Mouse (Mus musculus): Measurements from ENCODE around the gene Olfr149. TPM values are rescaled to one million over a fixed set of nuclear protein-coding genes. Genes with fewer than 3 reads are reported as not detected.

Gene Olfr149
- polyA plus RNA-seq, 1 experiment from 2014 or later = not detected

GRCm38 (mm10) chr9:39654756-39655396, 52.0 kb downstream of the Olfr149 start:
- 63% methylated on average over 6 of the region's 6 CpGs for WGBS
- no peak overlapping the region for H3K27ac ChIP-seq (replicated peaks)
- H3K9me3 ChIP-seq (replicated peaks) = no peaks in the 10 kb centered on the region
- no peak overlapping the region for H3K4me3 ChIP-seq (replicated peaks)
- no peak overlapping the region for H3K4me2 ChIP-seq
- H3K4me1 ChIP-seq = no peaks in the 10 kb centered on the region
- ATAC-seq (ENCODE audit: low FRiP score) = no peak; the same call in 1 of the 2 replicates
- H3K27me3 ChIP-seq (replicated peaks) = no peaks in the 10 kb centered on the region
- H3K9ac ChIP-seq (replicated peaks) = no peak overlapping the region
- H3K36me3 ChIP-seq = no peaks in the 10 kb centered on the region

Other genes with a start within 250 kb of the Olfr149 start
- not detected in 2 replicates for gene Olfr955, start 235.2 kb downstream of the Olfr149 start, polyA plus RNA-seq (2015; fragmentation: Nextera tagmentation; extraction: Ambion mirVana)
- gene Olfr44, start 213.1 kb downstream of the Olfr149 start, polyA plus RNA-seq (2015; fragmentation: Nextera tagmentation; extraction: Ambion mirVana) = not detected in 2 replicates
- not detected in 2 replicates for gene Olfr957, start 191.3 kb downstream of the Olfr149 start, polyA plus RNA-seq (2015; fragmentation: Nextera tagmentation; extraction: Ambion mirVana)
- gene Olfr958, start 153.1 kb downstream of the Olfr149 start, polyA plus RNA-seq (2015; fragmentation: Nextera tagmentation; extraction: Ambion mirVana) = not detected in 2 replicates
- gene Olfr959, start 131.5 kb downstream of the Olfr149 start, polyA plus RNA-seq (2015; fragmentation: Nextera tagmentation; extraction: Ambion mirVana) = 0.05 TPM in 1 of 2 replicates, not detected in the other
- gene AW551984, start 102.7 kb downstream of the Olfr149 start, polyA plus RNA-seq (2015; fragmentation: Nextera tagmentation; extraction: Ambion mirVana) = 169 and 187 TPM in 2 replicates
- not detected in 2 replicates for gene Olfr148, start 96.5 kb downstream of the Olfr149 start, polyA plus RNA-seq (2015; fragmentation: Nextera tagmentation; extraction: Ambion mirVana)
- not detected in 2 replicates for gene Olfr960, start 85.7 kb downstream of the Olfr149 start, polyA plus RNA-seq (2015; fragmentation: Nextera tagmentation; extraction: Ambion mirVana)
- gene Olfr961, start 62.0 kb downstream of the Olfr149 start, polyA plus RNA-seq (2015; fragmentation: Nextera tagmentation; extraction: Ambion mirVana) = not detected in 2 replicates
- gene Olfr963, start 39.9 kb downstream of the Olfr149 start, polyA plus RNA-seq (2015; fragmentation: Nextera tagmentation; extraction: Ambion mirVana) = not detected in 2 replicates
- not detected in 2 replicates for gene Olfr965, start 4.2 kb upstream of the Olfr149 start, polyA plus RNA-seq (2015; fragmentation: Nextera tagmentation; extraction: Ambion mirVana)
- gene Olfr150, start 23.9 kb upstream of the Olfr149 start, polyA plus RNA-seq (2015; fragmentation: Nextera tagmentation; extraction: Ambion mirVana) = not detected in 2 replicates
- gene Olfr967, start 39.1 kb upstream of the Olfr149 start, polyA plus RNA-seq (2015; fragmentation: Nextera tagmentation; extraction: Ambion mirVana) = not detected in 2 replicates
- gene Olfr968, start 76.1 kb upstream of the Olfr149 start, polyA plus RNA-seq (2015; fragmentation: Nextera tagmentation; extraction: Ambion mirVana) = not detected in 2 replicates
- gene Olfr969, start 83.8 kb upstream of the Olfr149 start, polyA plus RNA-seq (2015; fragmentation: Nextera tagmentation; extraction: Ambion mirVana) = not detected in 2 replicates
- gene Olfr970, start 101.7 kb upstream of the Olfr149 start, polyA plus RNA-seq (2015; fragmentation: Nextera tagmentation; extraction: Ambion mirVana) = not detected in 2 replicates
- gene Olfr971, start 129.8 kb upstream of the Olfr149 start, polyA plus RNA-seq (2015; fragmentation: Nextera tagmentation; extraction: Ambion mirVana) = not detected in 2 replicates
- not detected in 2 replicates for gene Olfr972, start 159.3 kb upstream of the Olfr149 start, polyA plus RNA-seq (2015; fragmentation: Nextera tagmentation; extraction: Ambion mirVana)
- not detected in 2 replicates for gene Olfr229, start 200.2 kb upstream of the Olfr149 start, polyA plus RNA-seq (2015; fragmentation: Nextera tagmentation; extraction: Ambion mirVana)
- gene Olfr974, start 230.4 kb upstream of the Olfr149 start, polyA plus RNA-seq (2015; fragmentation: Nextera tagmentation; extraction: Ambion mirVana) = not detected in 2 replicates
- gene Olfr975, start 244.9 kb upstream of the Olfr149 start, polyA plus RNA-seq (2015; fragmentation: Nextera tagmentation; extraction: Ambion mirVana) = not detected in 2 replicates

All from neural tube, embryonic 15.5 days (tissue).